Mouse (Mus musculus): ENCODE measurements around the gene Syngr2. TPM values are rescaled to one million over a fixed set of nuclear protein-coding genes. Genes with fewer than 3 reads are reported as not detected.

Syngr2 gene
- polyA plus RNA-seq, 1 experiment from 2014 or later: 17.4 TPM

DNA sequence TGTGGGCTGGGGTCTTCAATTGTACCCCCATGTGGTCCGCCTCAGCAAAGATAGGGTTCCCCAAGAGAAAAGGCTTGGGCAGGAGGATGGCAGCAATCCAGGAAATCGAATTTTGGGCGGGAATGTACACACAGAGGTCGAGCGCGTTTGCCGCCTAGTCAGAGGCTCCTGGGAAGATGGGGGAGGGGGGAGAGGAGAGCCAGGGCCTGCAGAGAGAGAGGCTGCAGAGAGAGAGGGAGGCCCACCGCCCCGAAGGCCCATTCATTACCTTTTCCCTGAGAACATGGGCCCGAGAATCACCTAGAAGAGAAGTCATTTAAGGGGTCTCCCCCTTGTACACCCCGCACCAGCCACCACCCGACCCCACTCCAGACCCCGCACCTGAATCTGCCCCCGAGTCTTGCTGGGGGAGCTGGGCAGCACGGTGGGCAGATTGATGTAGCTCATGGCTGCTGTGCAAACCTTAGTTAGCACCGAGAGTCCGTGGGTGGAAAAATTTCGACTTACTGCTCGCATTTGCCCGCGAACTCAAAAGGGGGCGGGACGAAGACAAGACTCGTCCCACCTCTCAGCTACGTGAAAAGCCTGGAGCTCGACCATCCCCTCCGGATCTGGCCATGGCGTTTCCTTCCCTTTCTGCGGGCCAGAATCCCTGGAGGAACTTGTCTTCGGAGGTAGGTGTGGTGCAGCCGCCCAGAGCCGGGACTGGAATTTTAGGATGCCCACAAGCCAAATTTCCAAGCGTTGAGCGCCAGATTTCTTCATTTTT, 16.0 kb downstream of the Syngr2 start, which contains the start of the genes Afmid and Tk1:
TSS of gene Afmid (plus strand) at position 592 of the 769 bp plus-strand sequence.
TSS of gene Tk1 (minus strand) at position 760 of the 769 bp plus-strand sequence.
- Histone ChIP-seq H3K27ac (ENCODE audit: low read depth, low read length) (peak within 1 kb of the TSS; percentile 59), H3K9ac (ENCODE audit: low read depth, low read length) (peak within 1 kb of the TSS; percentile 66), H3K4me1 (ENCODE audit: control insufficient read depth, insufficient read depth, low read depth, low read length) (peaks cover 42% of the 10 kb centered on the region), H3K4me3 (ENCODE audit: low read length) (peak within 1 kb of the TSS; percentile 53), H3K4me2 (ENCODE audit: low read length) (peak within 1 kb of the TSS; percentile 95), H3K9me3 (ENCODE audit: control insufficient read depth, low read length) (no peaks in the 10 kb centered on the region), H3K36me3 (ENCODE audit: control insufficient read depth, insufficient read depth, low read length) (no peaks in the 10 kb centered on the region), H3K27me3 (replicated peaks; ENCODE audit: control insufficient read depth, insufficient read depth, low read length) (no peaks in the 10 kb centered on the region)
- peak; percentile 34; the same call in 1 of the 2 replicates for ATAC-seq
- WGBS: under 1% methylated on average over 34 of the region's 34 CpGs

DNA sequence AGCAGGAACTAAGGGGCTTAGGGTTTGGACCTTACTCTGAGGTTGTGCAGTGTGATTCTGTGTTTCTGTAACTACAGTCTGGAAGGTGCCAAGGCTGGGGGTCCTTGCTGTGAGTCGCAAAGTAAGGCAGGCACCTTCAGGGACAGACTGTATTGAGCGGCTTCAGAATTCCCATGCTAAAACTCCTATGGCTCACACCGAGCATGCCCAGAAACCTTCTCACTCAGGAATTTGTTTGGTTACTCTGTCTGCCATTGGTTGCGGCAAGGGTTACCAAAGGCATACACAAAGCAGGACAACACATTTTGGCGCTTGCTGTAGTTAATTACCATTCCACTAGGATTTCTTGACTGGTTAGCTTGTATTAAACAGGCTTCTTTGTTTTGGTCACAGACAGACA, 16.7 kb downstream of the Syngr2 start:
- Histone ChIP-seq H3K27ac (ENCODE audit: low read depth, low read length) (peak overlapping the region; percentile 59), H3K4me2 (ENCODE audit: low read length) (peak overlapping the region; percentile 95), H3K9ac (ENCODE audit: low read depth, low read length) (peak overlapping the region; percentile 66), H3K27me3 (replicated peaks; ENCODE audit: control insufficient read depth, insufficient read depth, low read length) (no peaks in the 10 kb centered on the region), H3K4me1 (ENCODE audit: control insufficient read depth, insufficient read depth, low read depth, low read length) (peaks cover 42% of the 10 kb centered on the region), H3K4me3 (ENCODE audit: low read length) (peak overlapping the region; percentile 53), H3K36me3 (ENCODE audit: control insufficient read depth, insufficient read depth, low read length) (no peaks in the 10 kb centered on the region), H3K9me3 (ENCODE audit: control insufficient read depth, low read length) (no peaks in the 10 kb centered on the region)
- peak; percentile 10; the same call in 1 of the 2 replicates for ATAC-seq
- 7% methylated on average over 5 of the region's 5 CpGs for WGBS

- 73% methylated on average over 8 of the region's 8 CpGs for WGBS
- no peak overlapping the region for H3K27ac ChIP-seq (ENCODE audit: low read depth, low read length)
- H3K4me3 ChIP-seq (ENCODE audit: low read length): no peak overlapping the region
- H3K9me3 ChIP-seq (ENCODE audit: control insufficient read depth, low read length): no peaks in the 10 kb centered on the region
- H3K27me3 ChIP-seq (replicated peaks; ENCODE audit: control insufficient read depth, insufficient read depth, low read length): no peaks in the 10 kb centered on the region
- H3K4me2 ChIP-seq (ENCODE audit: low read length): no peak overlapping the region
- H3K4me1 ChIP-seq (ENCODE audit: control insufficient read depth, insufficient read depth, low read depth, low read length): peaks cover 42% of the 10 kb centered on the region
- H3K9ac ChIP-seq (ENCODE audit: low read depth, low read length): no peak overlapping the region
- no peak for ATAC-seq
- H3K36me3 ChIP-seq (ENCODE audit: control insufficient read depth, insufficient read depth, low read length): no peaks in the 10 kb centered on the region
Observed at GRCm38 (mm10) chr11:117826916-117827315, 17.4 kb downstream of the Syngr2 start.

GRCm38 (mm10) chr11:117827386-117827785, 17.9 kb downstream of the Syngr2 start:
- ATAC-seq: no peak
- WGBS: 73% methylated on average over 3 of the region's 3 CpGs

GRCm38 (mm10) chr11:117828149-117828887, 18.9 kb downstream of the Syngr2 start:
- 77% methylated on average over 18 of the region's 18 CpGs for WGBS
- Histone ChIP-seq H3K27ac (ENCODE audit: low read depth, low read length) (peak overlapping the region; percentile 46; the same call in 1 of the 2 replicates), H3K36me3 (ENCODE audit: control insufficient read depth, insufficient read depth, low read length) (no peaks in the 10 kb centered on the region), H3K4me2 (ENCODE audit: low read length) (no peak overlapping the region), H3K9me3 (ENCODE audit: control insufficient read depth, low read length) (no peaks in the 10 kb centered on the region), H3K4me3 (ENCODE audit: low read length) (no peak overlapping the region), H3K9ac (ENCODE audit: low read depth, low read length) (no peak overlapping the region), H3K27me3 (replicated peaks; ENCODE audit: control insufficient read depth, insufficient read depth, low read length) (no peaks in the 10 kb centered on the region), H3K4me1 (ENCODE audit: control insufficient read depth, insufficient read depth, low read depth, low read length) (peaks cover 46% of the 10 kb centered on the region)
- ATAC-seq: no peak

More at GRCm38 (mm10) chr11:117827386-117827785, 17.9 kb downstream of the Syngr2 start:
- Histone ChIP-seq H3K36me3 (ENCODE audit: control insufficient read depth, insufficient read depth, low read length) (no peaks in the 10 kb centered on the region), H3K27ac (ENCODE audit: low read depth, low read length) (no peak overlapping the region), H3K4me2 (ENCODE audit: low read length) (no peak overlapping the region), H3K4me3 (ENCODE audit: low read length) (no peak overlapping the region), H3K4me1 (ENCODE audit: control insufficient read depth, insufficient read depth, low read depth, low read length) (peaks cover 44% of the 10 kb centered on the region), H3K9me3 (ENCODE audit: control insufficient read depth, low read length) (no peaks in the 10 kb centered on the region), H3K9ac (ENCODE audit: low read depth, low read length) (no peak overlapping the region), H3K27me3 (replicated peaks; ENCODE audit: control insufficient read depth, insufficient read depth, low read length) (no peaks in the 10 kb centered on the region)

DNA sequence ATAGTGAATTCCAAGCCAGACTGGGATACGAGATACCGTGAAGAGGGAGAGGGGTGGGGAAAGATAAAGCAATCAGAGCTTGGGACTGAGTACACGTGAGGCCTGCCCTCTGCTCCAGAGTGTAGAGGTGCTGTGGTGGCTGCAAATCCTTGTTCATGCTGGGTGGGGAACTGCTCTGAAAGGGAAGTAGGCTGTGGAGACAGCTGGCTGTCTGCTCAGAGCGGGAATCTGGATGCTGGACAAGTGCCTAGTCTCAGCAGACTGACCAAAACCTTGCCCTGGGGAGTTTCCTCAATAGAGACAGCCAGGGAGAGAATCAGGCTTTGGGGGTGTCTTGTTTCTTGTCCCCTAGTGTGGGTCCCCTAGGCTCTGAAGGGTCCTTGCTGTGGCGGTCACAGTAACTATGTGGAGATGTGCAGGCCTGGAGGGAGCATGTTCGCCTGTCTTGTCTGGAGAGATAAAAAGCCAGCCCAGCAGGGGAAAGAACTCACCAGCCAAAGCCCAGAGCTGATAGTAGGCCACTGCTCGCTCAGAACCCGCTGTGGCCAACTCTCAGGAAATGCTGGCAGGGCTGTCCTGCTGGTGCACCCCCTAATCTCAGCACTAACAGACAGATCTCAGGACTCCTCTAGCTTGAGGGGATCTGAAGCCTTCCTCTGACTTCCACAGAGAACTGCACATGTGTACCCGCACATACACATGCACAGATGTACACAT, 19.6 kb downstream of the Syngr2 start:
- WGBS: 53% methylated on average over 9 of the region's 9 CpGs
- Histone ChIP-seq H3K36me3 (ENCODE audit: control insufficient read depth, insufficient read depth, low read length) (no peaks in the 10 kb centered on the region), H3K27ac (ENCODE audit: low read depth, low read length) (peak overlapping the region; percentile 46), H3K27me3 (replicated peaks; ENCODE audit: control insufficient read depth, insufficient read depth, low read length) (no peaks in the 10 kb centered on the region), H3K9me3 (ENCODE audit: control insufficient read depth, low read length) (no peaks in the 10 kb centered on the region), H3K4me1 (ENCODE audit: control insufficient read depth, insufficient read depth, low read depth, low read length) (peaks cover 45% of the 10 kb centered on the region), H3K9ac (ENCODE audit: low read depth, low read length) (no peak overlapping the region), H3K4me3 (ENCODE audit: low read length) (no peak overlapping the region), H3K4me2 (ENCODE audit: low read length) (no peak overlapping the region)
- ATAC-seq: no peak

DNA sequence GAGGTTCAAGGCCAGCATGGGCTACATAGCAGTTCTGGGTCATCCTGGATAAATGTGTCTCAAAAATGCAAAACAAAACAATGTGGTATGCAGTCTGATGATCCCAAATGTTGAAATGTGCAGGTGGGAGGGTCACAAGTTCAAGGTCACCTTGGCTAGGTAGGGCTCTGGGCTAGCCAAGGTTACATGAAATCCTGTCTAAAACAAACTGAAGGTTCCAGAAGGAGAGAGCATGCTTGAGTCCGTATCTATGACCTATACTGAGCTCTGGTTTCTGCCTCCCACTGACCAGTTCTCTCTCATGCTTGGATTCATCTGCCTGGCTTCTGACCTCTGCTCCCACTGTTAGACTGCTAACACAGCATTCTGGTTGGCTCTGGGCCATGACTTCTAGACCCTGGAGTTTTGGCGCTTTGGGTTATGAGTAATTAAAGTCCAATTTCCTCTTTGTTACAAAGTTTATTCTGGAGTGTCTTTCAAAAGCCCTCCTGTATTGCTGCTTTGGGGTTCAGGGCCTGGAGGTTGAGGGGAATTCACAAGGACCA, 20.3 kb downstream of the Syngr2 start:
- 67% methylated on average over 2 of the region's 2 CpGs for WGBS

GRCm38 (mm10) chr11:117830401-117830800, 20.9 kb downstream of the Syngr2 start:
- Histone ChIP-seq H3K4me2 (ENCODE audit: low read length) (no peak overlapping the region), H3K4me3 (ENCODE audit: low read length) (no peak overlapping the region), H3K4me1 (ENCODE audit: control insufficient read depth, insufficient read depth, low read depth, low read length) (peaks cover 33% of the 10 kb centered on the region), H3K27ac (ENCODE audit: low read depth, low read length) (no peak overlapping the region), H3K9me3 (ENCODE audit: control insufficient read depth, low read length) (no peaks in the 10 kb centered on the region), H3K9ac (ENCODE audit: low read depth, low read length) (no peak overlapping the region), H3K36me3 (ENCODE audit: control insufficient read depth, insufficient read depth, low read length) (no peaks in the 10 kb centered on the region), H3K27me3 (replicated peaks; ENCODE audit: control insufficient read depth, insufficient read depth, low read length) (no peaks in the 10 kb centered on the region)
- 67% methylated on average over 9 of the region's 9 CpGs for WGBS
- no peak for ATAC-seq

More for the DNA sequence above, 20.3 kb downstream of the Syngr2 start:
- ATAC-seq: no peak
- Histone ChIP-seq H3K27ac (ENCODE audit: low read depth, low read length) (no peak overlapping the region), H3K36me3 (ENCODE audit: control insufficient read depth, insufficient read depth, low read length) (no peaks in the 10 kb centered on the region), H3K27me3 (replicated peaks; ENCODE audit: control insufficient read depth, insufficient read depth, low read length) (no peaks in the 10 kb centered on the region), H3K9ac (ENCODE audit: low read depth, low read length) (no peak overlapping the region), H3K9me3 (ENCODE audit: control insufficient read depth, low read length) (no peaks in the 10 kb centered on the region), H3K4me1 (ENCODE audit: control insufficient read depth, insufficient read depth, low read depth, low read length) (peaks cover 39% of the 10 kb centered on the region), H3K4me2 (ENCODE audit: low read length) (no peak overlapping the region), H3K4me3 (ENCODE audit: low read length) (no peak overlapping the region)

All from hindbrain, embryonic 16.5 days (tissue).